Mouse (Mus musculus): ENCODE results near the gene Rbm15. TPM values are rescaled to one million over a fixed set of nuclear protein-coding genes. Genes with fewer than 3 reads are reported as not detected.
A peak's percentile ranks its signal among the peaks of the same experiment; 100 is the strongest.

Gene Rbm15
- polyA plus RNA-seq (2014; fragmentation: Nextera tagmentation; extraction: Ambion mirVana): 16.7 TPM in 2 replicates

DNA sequence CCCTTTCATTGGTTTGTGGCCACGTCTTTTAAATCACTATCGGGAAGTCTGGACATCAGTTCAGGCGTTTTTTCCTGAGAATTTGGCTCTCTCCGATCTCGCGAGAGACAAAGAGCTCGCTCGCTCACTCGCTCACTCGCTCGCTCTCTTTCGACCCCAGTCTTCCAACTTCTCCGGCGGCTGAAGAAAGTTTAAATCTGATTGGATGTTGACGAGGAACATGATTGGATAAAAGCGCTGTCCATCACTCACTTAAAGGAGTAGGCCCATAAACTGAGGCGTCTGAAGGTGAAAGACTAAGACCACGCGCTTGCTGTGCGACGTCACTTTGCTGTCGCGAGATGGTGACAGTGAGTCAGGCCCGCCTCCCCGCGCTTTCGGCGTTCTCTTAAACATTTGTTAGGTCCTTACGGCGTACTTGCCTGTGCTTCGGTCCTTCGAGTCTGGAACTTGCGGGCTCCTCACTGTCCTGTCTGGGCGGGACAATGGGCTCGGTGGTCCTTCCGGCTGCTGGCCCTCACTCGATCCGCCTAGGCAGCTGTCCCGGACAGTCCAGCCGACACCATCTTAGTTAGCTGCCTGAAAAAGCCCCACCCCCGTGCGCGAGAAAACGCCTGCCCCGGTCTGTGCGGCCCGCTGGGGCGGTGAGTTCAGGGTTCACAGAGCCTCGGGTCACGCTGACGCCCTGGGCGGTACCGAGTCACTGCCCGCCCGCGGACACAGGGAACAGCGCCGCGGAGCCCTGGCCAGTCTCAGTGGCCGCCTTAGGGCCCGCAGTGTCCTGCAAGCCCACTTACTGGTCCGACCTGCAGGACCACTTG is at the start of gene Rbm15:
Gene Rbm15 (minus strand): TSS at position 293 of the 821 bp plus-strand sequence.
- DNase-seq (ENCODE audit: low spot score) (peak; percentile 97), ATAC-seq (replicated peaks; ENCODE audit: low FRiP score, low TSS enrichment, low read depth) (peak; percentile 95)
- H3K36me3 ChIP-seq (ENCODE audit: control insufficient read depth, insufficient read depth, low read length): peaks cover 22% of the 10 kb centered on the region
- H3K9me3 ChIP-seq (ENCODE audit: control insufficient read depth, low read length): no peaks in the 10 kb centered on the region
- H3K27ac ChIP-seq (ENCODE audit: low read depth): peak within 1 kb of the TSS; percentile 97
- H3K27me3 ChIP-seq (replicated peaks; ENCODE audit: control insufficient read depth, insufficient read depth, low read length): no peaks in the 10 kb centered on the region
- H3K9ac ChIP-seq (ENCODE audit: low read length): peak within 1 kb of the TSS; percentile 92
- peaks cover 31% of the 10 kb centered on the region for H3K4me1 ChIP-seq (replicated peaks; ENCODE audit: control insufficient read depth, insufficient read depth, low read length)
- peak within 1 kb of the TSS; percentile 95 for H3K4me3 ChIP-seq (ENCODE audit: low read depth, low read length)
- 1% methylated on average over 62 of the region's 62 CpGs for WGBS
- H3K4me2 ChIP-seq (ENCODE audit: low read length): peak within 1 kb of the TSS; percentile 97

- Histone ChIP-seq H3K27ac (ENCODE audit: low read depth) (no peak overlapping the region), H3K4me3 (ENCODE audit: low read depth, low read length) (no peak overlapping the region), H3K4me2 (ENCODE audit: low read length) (no peak overlapping the region), H3K9me3 (ENCODE audit: control insufficient read depth, low read length) (no peaks in the 10 kb centered on the region), H3K36me3 (ENCODE audit: control insufficient read depth, insufficient read depth, low read length) (no peaks in the 10 kb centered on the region), H3K4me1 (replicated peaks; ENCODE audit: control insufficient read depth, insufficient read depth, low read length) (no peaks in the 10 kb centered on the region), H3K27me3 (replicated peaks; ENCODE audit: control insufficient read depth, insufficient read depth, low read length) (no peaks in the 10 kb centered on the region), H3K9ac (ENCODE audit: low read length) (no peak overlapping the region)
- DNase-seq (ENCODE audit: low spot score): peak; percentile 77
- 4% methylated on average over 4 of the region's 4 CpGs for WGBS
- no peak; the same call in 1 of the 2 replicates for ATAC-seq (replicated peaks; ENCODE audit: low FRiP score, low TSS enrichment, low read depth)
Observed at GRCm38 (mm10) chr3:107379422-107379821, 45.9 kb upstream of the Rbm15 start.

GRCm38 (mm10) chr3:107378626-107379025 is 45.2 kb upstream of the Rbm15 start:
- ATAC-seq (replicated peaks; ENCODE audit: low FRiP score, low TSS enrichment, low read depth) (no peak), DNase-seq (ENCODE audit: low spot score) (no peak)
- WGBS: 76% methylated on average over 5 of the region's 5 CpGs
- no peaks in the 10 kb centered on the region for H3K27me3 ChIP-seq (replicated peaks; ENCODE audit: control insufficient read depth, insufficient read depth, low read length)
- no peaks in the 10 kb centered on the region for H3K9me3 ChIP-seq (ENCODE audit: control insufficient read depth, low read length)
- no peak overlapping the region for H3K9ac ChIP-seq (ENCODE audit: low read length)
- H3K4me1 ChIP-seq (replicated peaks; ENCODE audit: control insufficient read depth, insufficient read depth, low read length): no peaks in the 10 kb centered on the region
- no peak overlapping the region for H3K4me2 ChIP-seq (ENCODE audit: low read length)
- no peak overlapping the region for H3K4me3 ChIP-seq (ENCODE audit: low read depth, low read length)
- H3K36me3 ChIP-seq (ENCODE audit: control insufficient read depth, insufficient read depth, low read length): no peaks in the 10 kb centered on the region
- H3K27ac ChIP-seq (ENCODE audit: low read depth): no peak overlapping the region

- ATAC-seq (replicated peaks; ENCODE audit: low FRiP score, low TSS enrichment, low read depth) (no peak), DNase-seq (ENCODE audit: low spot score) (no peak)
- Histone ChIP-seq H3K36me3 (ENCODE audit: control insufficient read depth, insufficient read depth, low read length) (no peaks in the 10 kb centered on the region), H3K9ac (ENCODE audit: low read length) (no peak overlapping the region), H3K4me2 (ENCODE audit: low read length) (no peak overlapping the region), H3K9me3 (ENCODE audit: control insufficient read depth, low read length) (no peaks in the 10 kb centered on the region), H3K4me3 (ENCODE audit: low read depth, low read length) (no peak overlapping the region), H3K27me3 (replicated peaks; ENCODE audit: control insufficient read depth, insufficient read depth, low read length) (no peaks in the 10 kb centered on the region), H3K4me1 (replicated peaks; ENCODE audit: control insufficient read depth, insufficient read depth, low read length) (no peaks in the 10 kb centered on the region), H3K27ac (ENCODE audit: low read depth) (no peak overlapping the region)
- 11% methylated on average over 6 of the region's 6 CpGs for WGBS
Observed at GRCm38 (mm10) chr3:107374948-107375664, 41.6 kb upstream of the Rbm15 start.

- H3K4me3 ChIP-seq (ENCODE audit: low read depth, low read length): no peak overlapping the region
- no peaks in the 10 kb centered on the region for H3K36me3 ChIP-seq (ENCODE audit: control insufficient read depth, insufficient read depth, low read length)
- no peak overlapping the region for H3K27ac ChIP-seq (ENCODE audit: low read depth)
- H3K4me2 ChIP-seq (ENCODE audit: low read length): no peak overlapping the region
- no peaks in the 10 kb centered on the region for H3K9me3 ChIP-seq (ENCODE audit: control insufficient read depth, low read length)
- no peak for DNase-seq (ENCODE audit: low spot score)
- H3K9ac ChIP-seq (ENCODE audit: low read length): no peak overlapping the region
- no peak for ATAC-seq (replicated peaks; ENCODE audit: low FRiP score, low TSS enrichment, low read depth)
- H3K27me3 ChIP-seq (replicated peaks; ENCODE audit: control insufficient read depth, insufficient read depth, low read length): no peaks in the 10 kb centered on the region
- WGBS: 70% methylated on average over 6 of the region's 6 CpGs
- no peaks in the 10 kb centered on the region for H3K4me1 ChIP-seq (replicated peaks; ENCODE audit: control insufficient read depth, insufficient read depth, low read length)
Observed at GRCm38 (mm10) chr3:107369156-107369555, 35.7 kb upstream of the Rbm15 start.

DNA sequence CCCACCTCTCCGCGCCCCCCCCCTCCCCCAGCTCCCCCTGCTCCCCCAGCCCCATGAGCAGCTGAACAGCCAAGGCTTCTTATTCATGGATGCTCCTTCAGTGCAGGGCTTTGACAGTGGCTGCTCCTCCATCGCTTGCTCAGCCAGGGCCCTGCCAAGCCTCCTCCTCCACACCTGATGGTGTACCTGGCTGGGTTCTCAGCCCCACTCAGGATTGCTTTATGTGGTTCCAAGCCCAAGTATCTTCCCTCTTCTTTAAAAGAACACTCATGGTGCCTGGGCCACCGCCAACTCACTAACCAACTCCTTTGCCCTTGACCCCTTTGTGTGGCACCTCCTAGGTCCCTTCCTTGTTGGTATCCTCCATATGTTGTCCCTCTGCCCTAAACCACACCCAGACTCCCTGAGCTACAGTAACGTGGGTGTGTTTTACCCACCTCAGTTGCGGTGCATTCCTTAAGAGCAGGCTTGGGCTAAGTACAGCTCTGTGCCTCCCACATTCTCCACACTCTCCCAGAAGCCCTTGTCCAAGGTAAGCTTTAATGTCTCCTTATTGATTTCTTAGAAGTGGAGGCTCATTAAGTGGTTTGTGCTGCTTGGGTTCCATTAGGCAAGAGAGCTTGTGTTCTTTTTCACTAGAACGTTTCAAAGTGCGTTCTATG is 34.6 kb upstream of the Rbm15 start:
- no peaks in the 10 kb centered on the region for H3K27me3 ChIP-seq (replicated peaks; ENCODE audit: control insufficient read depth, insufficient read depth, low read length)
- no peaks in the 10 kb centered on the region for H3K36me3 ChIP-seq (ENCODE audit: control insufficient read depth, insufficient read depth, low read length)
- no peak overlapping the region for H3K4me3 ChIP-seq (ENCODE audit: low read depth, low read length)
- H3K4me2 ChIP-seq (ENCODE audit: low read length): no peak overlapping the region
- no peaks in the 10 kb centered on the region for H3K9me3 ChIP-seq (ENCODE audit: control insufficient read depth, low read length)
- 77% methylated on average over 8 of the region's 8 CpGs for WGBS
- H3K9ac ChIP-seq (ENCODE audit: low read length): no peak overlapping the region
- no peaks in the 10 kb centered on the region for H3K4me1 ChIP-seq (replicated peaks; ENCODE audit: control insufficient read depth, insufficient read depth, low read length)
- ATAC-seq (replicated peaks; ENCODE audit: low FRiP score, low TSS enrichment, low read depth) (no peak), DNase-seq (ENCODE audit: low spot score) (no peak)
- no peak overlapping the region for H3K27ac ChIP-seq (ENCODE audit: low read depth)

DNA sequence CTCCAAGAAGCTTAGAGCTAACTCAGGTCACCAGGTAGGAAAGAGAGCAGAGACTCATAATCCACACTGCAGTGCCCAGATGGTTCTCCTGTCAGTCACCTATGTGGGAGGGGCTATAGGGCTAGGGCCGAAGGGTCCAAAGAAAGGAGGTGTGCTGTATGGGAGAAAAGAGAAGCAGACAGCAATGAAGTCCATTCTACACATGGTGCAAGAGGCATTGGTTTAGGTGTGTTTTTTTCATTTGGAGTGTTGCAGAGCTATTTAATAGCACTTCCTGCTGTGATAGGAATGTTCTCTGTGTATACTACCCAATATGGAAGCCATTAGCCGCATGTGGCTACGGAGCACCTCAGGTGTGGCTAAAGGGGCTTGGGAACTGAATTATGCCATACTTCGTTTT is 31.9 kb upstream of the Rbm15 start:
- Histone ChIP-seq H3K27ac (ENCODE audit: low read depth) (no peak overlapping the region), H3K9ac (ENCODE audit: low read length) (no peak overlapping the region), H3K4me1 (replicated peaks; ENCODE audit: control insufficient read depth, insufficient read depth, low read length) (no peaks in the 10 kb centered on the region), H3K9me3 (ENCODE audit: control insufficient read depth, low read length) (no peaks in the 10 kb centered on the region), H3K4me3 (ENCODE audit: low read depth, low read length) (no peak overlapping the region), H3K27me3 (replicated peaks; ENCODE audit: control insufficient read depth, insufficient read depth, low read length) (no peaks in the 10 kb centered on the region), H3K4me2 (ENCODE audit: low read length) (no peak overlapping the region), H3K36me3 (ENCODE audit: control insufficient read depth, insufficient read depth, low read length) (no peaks in the 10 kb centered on the region)
- 91% methylated on average over 4 of the region's 4 CpGs for WGBS
- ATAC-seq (replicated peaks; ENCODE audit: low FRiP score, low TSS enrichment, low read depth) (no peak), DNase-seq (ENCODE audit: low spot score) (no peak)

DNA sequence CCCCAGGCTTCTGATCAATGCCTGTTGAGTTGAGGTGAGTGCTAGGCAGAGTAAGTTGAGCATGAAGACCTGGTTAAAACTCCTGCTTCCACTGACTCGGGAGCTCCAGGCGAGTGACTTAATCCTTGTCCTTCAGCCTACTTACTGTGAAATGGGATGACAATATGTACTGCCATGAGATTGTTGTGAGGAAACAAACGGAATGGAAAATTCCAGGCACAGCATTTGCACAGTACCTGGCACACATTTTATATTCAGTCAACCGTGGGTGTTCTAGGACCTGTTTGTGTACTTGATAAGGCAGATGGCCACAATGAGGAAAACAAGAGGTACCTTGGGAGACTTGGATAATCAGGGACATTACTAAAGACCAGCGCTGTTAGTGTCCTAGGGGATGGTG is 29.9 kb upstream of the Rbm15 start:
- H3K27me3 ChIP-seq (replicated peaks; ENCODE audit: control insufficient read depth, insufficient read depth, low read length): no peaks in the 10 kb centered on the region
- H3K27ac ChIP-seq (ENCODE audit: low read depth): no peak overlapping the region
- no peaks in the 10 kb centered on the region for H3K36me3 ChIP-seq (ENCODE audit: control insufficient read depth, insufficient read depth, low read length)
- H3K9ac ChIP-seq (ENCODE audit: low read length): no peak overlapping the region
- H3K4me2 ChIP-seq (ENCODE audit: low read length): no peak overlapping the region
- H3K4me1 ChIP-seq (replicated peaks; ENCODE audit: control insufficient read depth, insufficient read depth, low read length): no peaks in the 10 kb centered on the region
- no peak for ATAC-seq (replicated peaks; ENCODE audit: low FRiP score, low TSS enrichment, low read depth)
- WGBS: 84% methylated on average over 5 of the region's 5 CpGs
- no peak for DNase-seq (ENCODE audit: low spot score)
- no peaks in the 10 kb centered on the region for H3K9me3 ChIP-seq (ENCODE audit: control insufficient read depth, low read length)
- H3K4me3 ChIP-seq (ENCODE audit: low read depth, low read length): no peak overlapping the region

Data from intestine, embryonic 14.5 days (tissue).